Mouse (Mus musculus): ENCODE measurements around the gene Pimreg.

DNA sequence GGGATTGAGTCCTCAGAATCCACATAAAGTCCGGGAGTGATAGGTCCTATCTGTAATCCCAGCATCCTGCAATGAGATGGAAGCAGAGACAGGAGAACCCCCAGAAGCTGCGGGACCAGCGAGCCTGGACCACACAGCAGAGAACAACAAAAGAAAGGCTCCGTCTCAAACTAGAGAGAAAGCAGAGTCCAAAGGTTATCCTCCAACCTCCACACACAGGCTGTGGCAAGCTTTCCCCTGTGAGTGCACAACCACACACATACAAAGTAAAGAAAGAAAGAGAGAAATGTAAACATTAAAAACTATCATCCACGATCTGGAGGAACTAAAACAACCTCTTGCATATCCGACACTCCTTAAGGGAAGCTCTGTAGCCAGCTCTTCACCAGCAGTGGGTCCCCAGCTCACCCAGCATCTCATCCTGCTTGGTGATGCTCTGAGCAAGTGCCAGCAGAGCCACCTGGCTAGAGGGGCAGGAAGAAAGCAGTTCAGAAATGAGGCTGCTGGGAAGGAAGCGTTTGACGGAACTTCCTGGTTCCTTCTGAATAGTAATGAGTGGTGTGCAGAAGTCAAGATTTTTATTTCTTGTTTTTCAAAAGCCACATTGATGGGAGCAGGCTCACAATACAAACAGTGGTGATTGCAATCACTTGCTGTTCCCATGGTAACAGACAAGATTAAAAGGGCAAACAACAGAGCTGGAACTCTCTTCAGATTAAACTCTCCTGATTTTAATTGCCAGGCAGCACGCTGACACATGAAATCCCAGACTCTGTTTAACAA lies 30.7 kb upstream of the Pimreg start:
- TF ChIP-seq CTCF (IDR thresholded peaks at IDR 0.05) = no peak
- TF ChIP-seq EP300 (IDR thresholded peaks at IDR 0.05) = no peak
